9 mouse cellular contexts compared by ENCODE assay signal in the genomic region with DNA sequence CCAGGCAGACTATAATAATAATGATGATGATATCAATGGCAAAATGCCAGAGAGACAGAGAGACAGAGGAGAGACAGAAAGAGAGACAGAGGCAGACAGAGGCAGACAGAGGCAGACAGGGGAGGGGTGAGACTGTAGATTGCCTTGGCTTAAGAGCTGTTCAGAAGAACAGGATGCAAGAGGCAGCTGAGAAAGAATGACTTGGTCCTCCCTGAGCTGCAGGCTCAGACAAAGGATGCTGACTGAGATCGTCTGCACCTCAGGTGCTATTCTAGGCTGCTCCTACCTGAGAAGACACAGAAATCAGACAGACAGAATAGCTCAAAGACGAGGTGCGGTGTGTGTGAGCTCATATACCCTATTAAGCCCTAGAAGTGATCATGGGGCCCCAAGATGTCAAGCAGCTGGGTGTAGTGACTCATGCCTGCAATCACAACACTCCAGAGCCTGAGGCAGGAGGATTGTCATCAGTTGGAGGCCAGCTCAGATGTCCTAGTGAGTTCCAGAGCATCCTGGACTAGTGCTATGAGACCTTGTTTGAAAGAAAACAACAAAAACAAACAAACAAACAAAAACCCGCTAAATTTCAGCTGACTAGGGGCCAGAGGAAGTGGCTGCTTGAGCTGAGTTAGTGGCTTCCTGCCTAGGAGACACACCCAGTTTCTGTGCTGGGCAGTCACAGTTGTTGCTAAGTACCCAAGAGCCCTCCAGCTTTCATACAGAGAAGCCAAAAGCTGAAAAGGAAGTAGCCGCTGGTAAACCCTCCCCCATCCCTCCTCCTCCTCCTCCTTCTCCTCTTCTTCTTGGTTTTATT. TPM values are rescaled to one million over a fixed set of nuclear protein-coding genes. Genes with fewer than 3 reads are reported as not detected.
A peak's percentile ranks its signal among the peaks of the same experiment; 100 is the strongest.
DNase-seq lines count a peak whose midpoint lies in the region; ATAC-seq and TF ChIP-seq lines count a peak whose summit lies in the region.
"Had no signal": no experiment of that assay in that cellular context is flagged by ENCODE, and none has a peak within 500 bp of the region (broad histone marks: within the 10 kb centered on the region; RNA-seq: fewer than 3 reads in every experiment).

No protein-coding gene starts in this region.

- peak overlapping the region; percentile 6; the same call in 1 of the 2 replicates for H3K27ac ChIP-seq in midbrain, postnatal 0 days (ENCODE audit: low read depth, low read length)
- H3K27ac ChIP-seq in midbrain, embryonic 15.5 days: no peak overlapping the region
- peak overlapping the region; percentile 69 for H3K27ac ChIP-seq in embryonic facial prominence, embryonic 13.5 days
- peak overlapping the region; percentile 73 for H3K27ac ChIP-seq in intestine, embryonic 16.5 days (ENCODE audit: low read length)
- H3K27ac ChIP-seq in cerebellum, adult 2 months (ENCODE audit: insufficient read depth, low read length): no peak overlapping the region

- ATAC-seq in midbrain, postnatal 0 days (ENCODE audit: low FRiP score): no peak
- no peak for ATAC-seq in midbrain, embryonic 15.5 days (replicated peaks)
- ATAC-seq in embryonic facial prominence, embryonic 13.5 days (ENCODE audit: insufficient number of reproducible peaks, insufficient read depth, low FRiP score, low TSS enrichment, low read depth): no peak
- ATAC-seq in intestine, embryonic 16.5 days: peak; percentile 50

- H3K9me3 ChIP-seq in midbrain, postnatal 0 days (ENCODE audit: low read length): no peaks in the 10 kb centered on the region
- no peaks in the 10 kb centered on the region for H3K9me3 ChIP-seq in midbrain, embryonic 15.5 days
- no peaks in the 10 kb centered on the region for H3K9me3 ChIP-seq in embryonic facial prominence, embryonic 13.5 days
- H3K9me3 ChIP-seq in intestine, embryonic 16.5 days (ENCODE audit: control insufficient read depth, low read length): no peaks in the 10 kb centered on the region

- H3K4me3 ChIP-seq in midbrain, postnatal 0 days (ENCODE audit: low read depth, low read length): no peak overlapping the region
- no peak overlapping the region for H3K4me3 ChIP-seq in midbrain, embryonic 15.5 days
- H3K4me3 ChIP-seq in embryonic facial prominence, embryonic 13.5 days: no peak overlapping the region
- H3K4me3 ChIP-seq in intestine, embryonic 16.5 days (ENCODE audit: low read length): no peak overlapping the region
- H3K4me3 ChIP-seq in cerebellum, adult 2 months (replicated peaks; ENCODE audit: insufficient read depth, low read depth, low read length): no peak overlapping the region
- H3K4me3 ChIP-seq: erythroblast, embryonic 14.5 days had no signal

- no peak overlapping the region for H3K4me2 ChIP-seq in midbrain, postnatal 0 days (ENCODE audit: low read depth, low read length, poor library complexity, severe bottlenecking)
- no peak overlapping the region for H3K4me2 ChIP-seq in midbrain, embryonic 15.5 days
- H3K4me2 ChIP-seq in embryonic facial prominence, embryonic 13.5 days: 0 out of 2 replicates have a peak overlapping the region, but pooled peaks have one; percentile 0
- peak overlapping the region; percentile 10; the same call in 1 of the 2 replicates for H3K4me2 ChIP-seq in intestine, embryonic 16.5 days (ENCODE audit: low read depth, low read length)

- WGBS in midbrain, postnatal 0 days: 53% methylated on average over 5 of the region's 5 CpGs
- WGBS in midbrain, embryonic 15.5 days: 49% methylated on average over 5 of the region's 5 CpGs
- 32% methylated on average over 5 of the region's 5 CpGs for WGBS in embryonic facial prominence, embryonic 13.5 days
- 22% methylated on average over 5 of the region's 5 CpGs for WGBS in intestine, embryonic 16.5 days
- 57% methylated on average over 5 of the region's 5 CpGs for WGBS in cerebellum, adult 2 months

- H3K4me1 ChIP-seq in midbrain, postnatal 0 days (ENCODE audit: insufficient read depth, low read length): peaks cover 4% of the 10 kb centered on the region; the same call in 1 of the 2 replicates
- H3K4me1 ChIP-seq in midbrain, embryonic 15.5 days: peaks cover 8% of the 10 kb centered on the region
- H3K4me1 ChIP-seq in embryonic facial prominence, embryonic 13.5 days: peaks cover 22% of the 10 kb centered on the region
- H3K4me1 ChIP-seq in intestine, embryonic 16.5 days (ENCODE audit: control insufficient read depth, insufficient read depth, low read length): peaks cover 19% of the 10 kb centered on the region
- H3K4me1 ChIP-seq in cerebellum, adult 2 months (ENCODE audit: control insufficient read depth, insufficient read depth, low read length): peaks cover 5% of the 10 kb centered on the region; the same call in 1 of the 2 replicates

- no peak for TF ChIP-seq POLR2A in cerebellum, adult 2 months (IDR thresholded peaks at IDR 0.05; ENCODE audit: borderline replicate concordance, insufficient read depth, low read length)

- no peaks in the 10 kb centered on the region for H3K27me3 ChIP-seq in midbrain, postnatal 0 days (ENCODE audit: insufficient read depth, low read length)
- no peaks in the 10 kb centered on the region for H3K27me3 ChIP-seq in midbrain, embryonic 15.5 days (replicated peaks)
- no peaks in the 10 kb centered on the region for H3K27me3 ChIP-seq in embryonic facial prominence, embryonic 13.5 days
- H3K27me3 ChIP-seq in intestine, embryonic 16.5 days (replicated peaks; ENCODE audit: control insufficient read depth, insufficient read depth, low read length): no peaks in the 10 kb centered on the region
- no peaks in the 10 kb centered on the region for H3K27me3 ChIP-seq in cerebellum, adult 2 months (ENCODE audit: control insufficient read depth, insufficient read depth, low read length)

- no peak for TF ChIP-seq CTCF in midbrain, postnatal 0 days (IDR thresholded peaks at IDR 0.05)
- TF ChIP-seq CTCF in cerebellum, adult 2 months (IDR thresholded peaks at IDR 0.05; ENCODE audit: borderline replicate concordance, insufficient read depth, low read depth, low read length): no peak

- H3K9ac ChIP-seq in midbrain, postnatal 0 days (replicated peaks; ENCODE audit: low read length, poor library complexity, severe bottlenecking): no peak overlapping the region
- H3K9ac ChIP-seq in midbrain, embryonic 15.5 days: no peak overlapping the region
- 0 out of 2 replicates have a peak overlapping the region, but pooled peaks have one; percentile 37 for H3K9ac ChIP-seq in embryonic facial prominence, embryonic 13.5 days
- 0 out of 2 replicates have a peak overlapping the region, but pooled peaks have one; percentile 35 for H3K9ac ChIP-seq in intestine, embryonic 16.5 days (ENCODE audit: low read depth, low read length)

- no peak for DNase-seq in midbrain, postnatal 0 days (ENCODE audit: low spot score)
- DNase-seq in lung, postnatal 10 days: peak; percentile 83
- peak; percentile 52 for DNase-seq in thymus, postnatal 25 days
- no peak for DNase-seq in cerebellum, adult 2 months
- no peak for DNase-seq in cerebellum, postnatal 4 days (ENCODE audit: low spot score in 2 of 2)

- no peaks in the 10 kb centered on the region for H3K36me3 ChIP-seq in midbrain, postnatal 0 days (ENCODE audit: insufficient read depth, low read length)
- H3K36me3 ChIP-seq in midbrain, embryonic 15.5 days (replicated peaks): no peaks in the 10 kb centered on the region
- H3K36me3 ChIP-seq in embryonic facial prominence, embryonic 13.5 days: no peaks in the 10 kb centered on the region
- H3K36me3 ChIP-seq in intestine, embryonic 16.5 days (ENCODE audit: control insufficient read depth, insufficient read depth, low read length): no peaks in the 10 kb centered on the region

RNA-seq across cellular contexts. Expression of gene Cdc42, which starts 10.0 kb away (rescaled TPM):
- 583 and 680 TPM in 2 replicates for total RNA-seq in midbrain, postnatal 0 days (2014; rRNA removed)
- 1,182 and 1,189 TPM in 2 replicates for polyA plus RNA-seq in midbrain, postnatal 0 days (2015; fragmentation: Nextera tagmentation; extraction: Ambion mirVana)
- polyA plus RNA-seq in midbrain, embryonic 15.5 days (2015; fragmentation: Nextera tagmentation; extraction: Ambion mirVana): 902 and 940 TPM in 2 replicates
- polyA plus RNA-seq in embryonic facial prominence, embryonic 13.5 days (2015; fragmentation: Nextera tagmentation; extraction: Ambion mirVana): 700 and 721 TPM in 2 replicates
- 671 and 691 TPM in 2 replicates for polyA plus RNA-seq in intestine, embryonic 16.5 days (2015; fragmentation: Nextera tagmentation; extraction: Ambion mirVana)
- polyA plus RNA-seq in cerebellum, adult 2 months (2012; rRNA removed): 375 and 390 TPM in 2 replicates

RNA-seq across cellular contexts. Expression of gene Cela3a, which starts 42.1 kb away (rescaled TPM):
- not detected in 2 replicates for total RNA-seq in midbrain, postnatal 0 days (2014; rRNA removed)
- polyA plus RNA-seq in midbrain, postnatal 0 days (2015; fragmentation: Nextera tagmentation; extraction: Ambion mirVana): not detected in 2 replicates
- not detected in 2 replicates for polyA plus RNA-seq in midbrain, embryonic 15.5 days (2015; fragmentation: Nextera tagmentation; extraction: Ambion mirVana)
- polyA plus RNA-seq in embryonic facial prominence, embryonic 13.5 days (2015; fragmentation: Nextera tagmentation; extraction: Ambion mirVana): not detected in 2 replicates
- polyA plus RNA-seq in intestine, embryonic 16.5 days (2015; fragmentation: Nextera tagmentation; extraction: Ambion mirVana): 0.26 and 0.31 TPM in 2 replicates
- polyA plus RNA-seq in cerebellum, adult 2 months (2012; rRNA removed): not detected in 2 replicates
- polyA plus RNA-seq: erythroblast, embryonic 14.5 days had no signal

Comparison
In these comparisons a context has a peak if more than half of its experiments do, and no peak if none do; other contexts are left out.
1. H3K27ac ChIP-seq: peak in midbrain, postnatal 0 days (single experiment), embryonic facial prominence, embryonic 13.5 days (single experiment) and intestine, embryonic 16.5 days (single experiment); none in midbrain, embryonic 15.5 days (single experiment) and cerebellum, adult 2 months (single experiment).
2. DNase-seq: peak in lung, postnatal 10 days (single experiment) and thymus, postnatal 25 days (single experiment); none in midbrain, postnatal 0 days (single experiment), cerebellum, adult 2 months (0 of 2) and cerebellum, postnatal 4 days (0 of 2).
3. H3K4me2 ChIP-seq: peak in embryonic facial prominence, embryonic 13.5 days (single experiment) and intestine, embryonic 16.5 days (single experiment); none in midbrain, postnatal 0 days (single experiment) and midbrain, embryonic 15.5 days (single experiment).
4. H3K9ac ChIP-seq: peak in embryonic facial prominence, embryonic 13.5 days (single experiment) and intestine, embryonic 16.5 days (single experiment); none in midbrain, postnatal 0 days (single experiment) and midbrain, embryonic 15.5 days (single experiment).